Mouse (Mus musculus) lung, postnatal 0 days (tissue): ENCODE results near the gene Thoc6.

Experiments
- CTCF ChIP-seq: IDR thresholded peaks from 2 replicates; pipeline ENCODE4 v1.5.1; 2016; ENCODE audit warnings: antibody characterized with exemption, mild to moderate bottlenecking
- EP300 ChIP-seq: IDR thresholded peaks from 2 replicates; pipeline ENCODE4 v1.6.1; 2016; ENCODE audit warnings: antibody characterized with exemption, mild to moderate bottlenecking, control low read depth

GRCm38 (mm10) chr17:23719455-23719854 lies 45.8 kb upstream of the Thoc6 start:
- TF ChIP-seq CTCF, result no peak
- TF ChIP-seq EP300, result no peak
